8 mouse cellular contexts compared by ENCODE assay signal in genomic region chr11:120189459-120190312, GRCm38 (mm10). TPM values are rescaled to one million over a fixed set of nuclear protein-coding genes. Genes with fewer than 3 reads are reported as not detected.
DNase-seq lines count a peak whose midpoint lies in the region; ATAC-seq and TF ChIP-seq lines count a peak whose summit lies in the region.

No protein-coding gene starts in this region.

- peak overlapping the region; percentile 75 for H3K4me3 ChIP-seq in hindbrain, embryonic 10.5 days
- peak overlapping the region; percentile 63 for H3K4me3 ChIP-seq in lung, embryonic 15.5 days
- H3K4me3 ChIP-seq in olfactory bulb, adult 2 months (ENCODE audit: insufficient read depth, low read depth, low read length): peak overlapping the region; percentile 63

- peak; percentile 89 for DNase-seq in Patski (ENCODE audit: low read depth, low spot score)
- peak; percentile 100 for DNase-seq in cerebellum, postnatal 10 days
- DNase-seq in frontal cortex, adult 2 months (ENCODE audit: extremely low spot score in 1 of 2, low spot score in 1 of 2): peak; percentile 98 to 99
- peak; percentile 99 for DNase-seq in hindbrain, embryonic 10.5 days (ENCODE audit: low spot score)
- peak; percentile 97 for DNase-seq in layer of hippocampus, adult 9-10 months (ENCODE audit: low spot score)
- DNase-seq in thymus, adult 18-20 months: peak; percentile 97

- H3K4me1 ChIP-seq in hindbrain, embryonic 10.5 days (replicated peaks): peaks cover 46% of the 10 kb centered on the region
- peaks cover 35% of the 10 kb centered on the region for H3K4me1 ChIP-seq in lung, embryonic 15.5 days
- peaks cover 28% of the 10 kb centered on the region for H3K4me1 ChIP-seq in olfactory bulb, adult 2 months (ENCODE audit: control insufficient read depth, insufficient read depth, low read length)

- H3K27me3 ChIP-seq in Patski: no peaks in the 10 kb centered on the region
- H3K27me3 ChIP-seq in hindbrain, embryonic 10.5 days (ENCODE audit: insufficient read depth, poor library complexity, severe bottlenecking): no peaks in the 10 kb centered on the region; the same call in 1 of the 2 replicates
- H3K27me3 ChIP-seq in lung, embryonic 15.5 days: no peaks in the 10 kb centered on the region

- no peaks in the 10 kb centered on the region for H3K9me3 ChIP-seq in hindbrain, embryonic 10.5 days
- H3K9me3 ChIP-seq in lung, embryonic 15.5 days: no peaks in the 10 kb centered on the region

- H3K36me3 ChIP-seq in hindbrain, embryonic 10.5 days: peaks cover 28% of the 10 kb centered on the region
- H3K36me3 ChIP-seq in lung, embryonic 15.5 days: no peaks in the 10 kb centered on the region

- peak; percentile 49; the same call in 1 of the 2 replicates for TF ChIP-seq POLR2A in olfactory bulb, adult 2 months (IDR thresholded peaks at IDR 0.05; ENCODE audit: insufficient read depth, low read depth, low read length)

- under 1% methylated on average over 67 of the region's 68 CpGs for WGBS in hindbrain, embryonic 10.5 days
- under 1% methylated on average over 65 of the region's 68 CpGs for WGBS in lung, embryonic 15.5 days
- under 1% methylated on average over 68 of the region's 68 CpGs for WGBS in olfactory bulb, adult 2 months

- POLR2A ChIA-PET in Patski (lab: Charles Lee): interaction anchor here (0.9 to 9.4 kb wide), 7 partner anchors 13 to 118 kb away, joined by 3 to 277 read pairs (median 8); partner anchors contain the start of gene Bahcc1

- peak overlapping the region; percentile 87 for H3K4me2 ChIP-seq in lung, embryonic 15.5 days

- ATAC-seq in Patski: peak; percentile 83
- ATAC-seq in lung, embryonic 15.5 days (ENCODE audit: borderline replicate concordance, extremely low read depth, low FRiP score, low TSS enrichment): peak; percentile 97

- no peak for TF ChIP-seq CTCF in Patski (IDR thresholded peaks at IDR 0.05)
- no peak for TF ChIP-seq CTCF in olfactory bulb, adult 2 months (IDR thresholded peaks at IDR 0.05; ENCODE audit: insufficient read depth, low read depth, low read length)

- H3K9ac ChIP-seq in lung, embryonic 15.5 days: peak overlapping the region; percentile 83

- peak overlapping the region; percentile 99 for H3K27ac ChIP-seq in hindbrain, embryonic 10.5 days
- H3K27ac ChIP-seq in lung, embryonic 15.5 days: peak overlapping the region; percentile 93
- H3K27ac ChIP-seq in olfactory bulb, adult 2 months (ENCODE audit: insufficient read depth, low read depth, low read length): peak overlapping the region; percentile 77

- in situ Hi-C loops in Patski (cut with MboI; ENCODE audit: low pct_unique_long_range_greater_than_20kb): loop anchor here (5.0 kb wide), 2 partner anchors 43 to 118 kb away; partner anchors contain the start of gene Bahcc1

- CTCF ChIA-PET in Patski (lab: Charles Lee): interaction anchor here (1.4 to 4.9 kb wide), 4 partner anchors 41 to 118 kb away, joined by 8 to 31 read pairs (median 12); partner anchors contain the start of gene Bahcc1

RNA-seq across cellular contexts. Expression of gene Slc38a10, which starts 38.5 kb away (rescaled TPM):
- 107 TPM for polyA plus RNA-seq in Patski (2021)
- 62.5 and 62.6 TPM in 2 replicates for polyA plus RNA-seq in frontal cortex, adult 2 months (2012; rRNA removed)
- 99.1 and 114 TPM in 2 replicates for polyA plus RNA-seq in hindbrain, embryonic 10.5 days (2016; fragmentation: Nextera tagmentation; extraction: Ambion mirVana)
- 91.2 and 92.1 TPM in 2 replicates for polyA plus RNA-seq in lung, embryonic 15.5 days (2015; fragmentation: Nextera tagmentation; extraction: Ambion mirVana)
- polyA plus RNA-seq in olfactory bulb, adult 2 months (2012; ENCODE audit: insufficient read depth, insufficient read length, low replicate concordance, missing spikeins): 77.6 TPM in 1 of 2 replicates, not detected in the other

RNA-seq across cellular contexts. Expression of gene Bahcc1, which starts 43.1 kb away (rescaled TPM):
- polyA plus RNA-seq in Patski (2021): 12.4 TPM
- polyA plus RNA-seq in frontal cortex, adult 2 months (2012; rRNA removed): 16.9 and 17.2 TPM in 2 replicates
- 17.0 and 18.8 TPM in 2 replicates for polyA plus RNA-seq in hindbrain, embryonic 10.5 days (2016; fragmentation: Nextera tagmentation; extraction: Ambion mirVana)
- 8.7 and 9.2 TPM in 2 replicates for polyA plus RNA-seq in lung, embryonic 15.5 days (2015; fragmentation: Nextera tagmentation; extraction: Ambion mirVana)
- polyA plus RNA-seq in olfactory bulb, adult 2 months (2012; ENCODE audit: insufficient read depth, insufficient read length, low replicate concordance, missing spikeins): not detected in 2 replicates

Comparison
In these comparisons a context has a peak if more than half of its experiments do, and no peak if none do; other contexts are left out.
1. Peak in every context shown above with its lines: DNase-seq, ATAC-seq, H3K4me3 ChIP-seq and H3K27ac ChIP-seq.